Mouse (Mus musculus) c-Kit-positive CD71-negative TER-119-negative erythroid progenitor cells, embryonic 14.5 days (primary cell): ENCODE measurements at regions not wholly inside any gene's neighbourhood (a gene's known extent, or its start where the extent isn't known, plus 50 kb on each side); places are given as distances from the start of the nearest gene placed in this dataset.

Experiments
- DNase-seq: peaks from one replicate; pipeline ENCODE4 v3.0.0-alpha.2; 2013; ENCODE audit warnings: low read depth

DNA sequence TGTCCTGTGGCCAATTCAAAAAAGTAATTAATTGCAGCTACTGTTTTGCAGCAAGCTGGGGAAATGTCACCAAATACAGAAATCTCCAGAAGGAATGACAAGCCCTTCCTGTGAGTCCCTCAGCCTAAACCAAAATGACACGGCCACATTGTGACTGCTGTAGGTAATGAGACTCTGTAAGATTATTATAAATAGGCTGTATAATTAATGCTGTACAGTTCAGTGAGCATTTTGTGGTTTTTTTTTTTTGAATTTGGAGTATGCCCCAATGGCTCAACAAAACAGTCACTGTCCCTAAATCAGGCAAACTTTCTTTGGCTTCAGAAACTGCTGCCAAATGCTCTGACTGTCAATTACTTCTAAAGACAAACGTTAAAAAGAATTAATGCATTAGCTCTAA lies 615.9 kb upstream of the Sema6d start:
- no peak for DNase-seq

DNA sequence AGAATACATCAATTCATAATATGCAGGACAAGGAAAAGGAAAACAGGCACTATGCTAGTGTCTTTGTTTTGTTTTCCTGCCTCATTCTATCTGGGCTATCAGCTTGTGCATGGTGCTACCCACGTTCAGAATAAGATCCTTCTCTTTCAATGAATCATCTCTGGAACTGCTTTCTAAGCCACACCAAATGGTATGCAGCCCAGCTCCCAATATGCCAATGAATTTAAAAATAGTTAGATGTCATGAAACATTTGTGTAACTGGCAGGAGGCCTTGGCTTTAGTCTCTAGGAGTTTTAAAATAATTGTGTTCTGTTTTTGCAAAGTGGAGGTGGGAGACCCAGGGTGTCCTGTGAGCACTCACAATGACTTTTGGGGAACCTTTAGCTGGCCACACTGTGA lies 603.1 kb upstream of the Sema6d start:
- no peak for DNase-seq

DNA sequence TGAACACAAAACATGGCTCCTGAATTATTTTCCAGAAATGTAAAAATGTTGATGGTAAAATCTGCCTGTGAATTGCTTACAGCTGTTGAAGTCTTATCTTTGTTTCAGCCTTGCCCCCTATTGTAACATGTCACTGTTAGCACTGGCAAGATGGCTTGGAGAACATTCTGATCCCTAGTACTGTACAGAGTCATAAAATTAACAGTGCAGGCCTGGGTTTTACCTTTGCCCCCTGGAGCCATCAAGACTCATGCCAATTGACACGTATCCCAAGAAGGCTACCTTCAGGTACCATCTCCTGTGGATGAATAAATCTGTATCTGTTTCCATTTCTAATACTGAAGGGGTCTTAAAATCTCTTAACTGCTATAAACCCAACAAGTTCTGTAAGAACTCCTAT lies 583.6 kb upstream of the Sema6d start:
- no peak for DNase-seq

DNA sequence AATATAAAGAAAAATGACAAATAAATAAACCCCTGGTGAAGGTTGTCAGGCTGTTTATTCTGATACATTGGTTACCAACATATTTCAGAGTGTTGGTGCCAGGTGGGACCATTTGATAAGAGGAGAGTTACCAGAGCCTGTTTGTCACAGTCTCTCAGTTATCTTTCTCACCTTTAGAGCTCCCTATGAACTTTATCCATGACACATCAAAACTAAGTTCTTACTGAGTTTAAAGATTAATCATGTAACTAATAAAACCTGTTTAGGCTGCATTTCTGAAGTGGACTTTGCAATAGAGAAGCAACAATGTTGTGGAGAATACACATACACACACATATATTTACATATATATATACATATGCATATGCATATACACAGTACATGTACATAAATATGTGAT lies 582.7 kb upstream of the Sema6d start:
- DNase-seq, result no peak

GRCm38 (mm10) chr2:123528915-123529314 lies 560.9 kb upstream of the Sema6d start:
- DNase-seq, result no peak

GRCm38 (mm10) chr2:123532946-123533791 lies 556.6 kb upstream of the Sema6d start:
- no peak for DNase-seq

GRCm38 (mm10) chr2:123551249-123551850 lies 538.4 kb upstream of the Sema6d start:
- no peak for DNase-seq

DNA sequence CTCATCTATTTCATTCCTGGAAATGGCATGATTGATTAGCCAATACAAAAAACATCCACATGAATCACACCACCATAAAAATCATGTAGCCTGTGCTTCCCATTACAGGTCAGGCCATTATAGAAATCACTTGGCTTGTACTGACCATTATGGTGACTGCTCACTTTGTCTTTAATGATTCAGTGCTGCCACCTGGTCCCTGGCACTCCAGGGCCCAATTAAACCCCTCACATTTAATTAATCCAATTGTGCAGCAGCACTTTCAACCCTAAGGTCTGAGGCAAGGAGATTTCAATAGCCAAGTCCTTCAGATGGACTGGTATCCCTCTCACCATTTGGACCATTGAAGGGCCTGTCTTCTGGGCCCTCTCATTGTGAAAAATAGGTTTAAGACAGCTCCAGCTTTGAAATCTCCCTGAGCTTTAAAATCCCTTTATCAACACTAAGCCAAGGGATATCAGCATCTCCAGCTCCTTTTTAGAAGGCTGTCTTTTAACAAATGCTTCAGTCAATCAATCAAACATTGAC lies 531.6 kb upstream of the Sema6d start:
- DNase-seq, result no peak
